Mouse (Mus musculus) urinary bladder, postnatal 10 days (tissue): ENCODE data around the gene Slamf9.

Source experiments
- DNase-seq: peaks from one replicate; pipeline ENCODE4 v3.0.0; 2022; ENCODE audit warnings: low spot score

Slamf9 gene

DNA sequence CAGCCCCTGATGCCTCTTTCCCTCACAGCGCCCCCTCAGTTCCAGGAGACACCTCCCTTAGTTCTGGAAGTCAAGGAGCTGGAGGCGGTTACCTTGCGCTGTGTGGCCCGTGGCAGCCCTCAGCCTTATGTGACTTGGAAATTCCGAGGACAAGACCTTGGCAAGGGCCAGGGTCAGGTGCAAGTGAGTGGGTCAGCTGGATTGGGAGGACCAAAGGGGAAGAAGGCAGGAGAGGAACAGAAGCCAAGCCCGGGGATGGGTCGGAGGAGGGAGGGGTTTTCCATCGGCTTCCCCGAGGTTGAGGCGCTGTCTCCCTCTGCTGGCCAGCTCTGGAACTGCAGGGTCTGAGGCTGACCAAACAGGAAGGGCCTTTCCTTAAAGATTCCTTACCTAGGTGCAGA, 15.1 kb downstream of the Slamf9 start:
- DNase-seq = peak; percentile 88

DNA sequence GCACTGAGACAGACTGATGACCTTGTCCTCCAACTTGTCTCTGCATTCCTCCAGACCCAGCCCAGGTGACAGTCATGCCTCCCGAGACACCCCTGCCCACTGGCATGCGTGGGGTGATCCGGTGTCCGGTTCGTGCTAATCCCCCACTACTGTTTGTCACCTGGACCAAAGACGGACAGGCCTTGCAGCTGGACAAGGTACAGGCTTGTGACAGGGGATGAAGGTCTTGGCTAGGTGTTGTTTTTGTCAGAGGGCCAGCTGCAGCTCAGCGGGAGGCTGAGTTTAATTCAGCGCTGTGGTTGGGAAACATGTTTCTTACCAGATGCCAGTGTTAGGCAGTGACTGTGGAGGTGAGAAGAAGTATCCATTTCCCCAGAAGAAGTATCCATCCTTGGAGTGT, 16.9 kb downstream of the Slamf9 start:
- DNase-seq = no peak

DNA sequence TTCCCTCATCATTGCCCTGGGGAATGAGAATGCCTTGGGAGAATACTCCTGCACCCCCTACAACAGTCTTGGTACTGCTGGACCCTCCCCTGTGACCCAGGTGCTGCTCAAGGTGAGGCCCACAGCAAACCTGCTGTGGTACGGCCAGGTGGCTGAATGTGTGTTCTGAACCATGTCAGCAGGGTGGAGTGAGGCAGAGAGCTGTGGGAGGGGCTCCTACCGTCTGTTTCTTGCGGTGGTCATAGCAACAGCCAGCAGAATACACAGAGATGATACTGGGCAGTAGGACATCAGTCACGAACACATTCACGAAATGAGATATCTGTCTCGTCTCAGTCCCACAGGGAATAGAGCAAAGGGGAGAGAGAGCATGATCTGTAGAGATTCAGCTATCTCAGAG, 18.4 kb downstream of the Slamf9 start:
- DNase-seq = no peak

DNA sequence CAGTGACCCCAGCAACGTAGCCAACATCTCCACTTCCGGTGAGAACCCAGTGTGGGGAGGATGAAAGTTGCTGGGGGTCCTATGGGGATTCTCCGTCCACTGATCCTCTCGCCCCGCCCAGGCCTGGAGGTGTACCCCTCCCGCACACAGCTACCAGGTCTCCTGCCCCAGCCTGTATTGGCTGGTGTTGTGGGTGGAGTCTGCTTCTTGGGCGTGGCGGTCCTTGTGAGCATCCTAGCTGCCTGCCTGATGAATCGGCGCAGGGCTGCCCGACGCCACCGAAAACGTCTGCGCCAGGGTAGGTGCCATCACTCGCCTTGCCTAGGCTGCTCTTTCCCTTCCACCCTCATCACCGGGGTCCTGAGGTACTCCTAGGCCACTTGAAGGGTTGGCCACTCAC, 20.9 kb downstream of the Slamf9 start:
- DNase-seq = no peak

DNA sequence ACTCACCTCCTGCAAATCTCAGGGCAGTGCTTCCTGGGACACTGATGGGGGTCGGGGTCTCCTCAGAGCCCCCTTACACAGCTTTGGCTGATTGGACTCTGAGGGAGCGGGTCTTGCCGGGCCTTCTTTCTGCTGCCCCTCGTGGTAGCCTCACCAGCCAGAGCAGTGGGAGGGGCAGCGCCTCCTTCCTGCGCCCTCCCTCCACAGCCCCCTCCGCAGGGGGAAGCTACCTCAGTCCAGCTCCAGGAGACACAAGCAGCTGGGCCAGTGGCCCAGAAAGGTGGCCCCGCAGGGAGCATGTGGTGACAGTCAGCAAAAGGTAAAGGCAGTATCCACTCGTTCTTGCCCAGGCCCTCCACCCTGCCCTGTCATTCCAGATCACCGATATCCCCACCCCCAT, 22.3 kb downstream of the Slamf9 start:
- no peak for DNase-seq

DNA sequence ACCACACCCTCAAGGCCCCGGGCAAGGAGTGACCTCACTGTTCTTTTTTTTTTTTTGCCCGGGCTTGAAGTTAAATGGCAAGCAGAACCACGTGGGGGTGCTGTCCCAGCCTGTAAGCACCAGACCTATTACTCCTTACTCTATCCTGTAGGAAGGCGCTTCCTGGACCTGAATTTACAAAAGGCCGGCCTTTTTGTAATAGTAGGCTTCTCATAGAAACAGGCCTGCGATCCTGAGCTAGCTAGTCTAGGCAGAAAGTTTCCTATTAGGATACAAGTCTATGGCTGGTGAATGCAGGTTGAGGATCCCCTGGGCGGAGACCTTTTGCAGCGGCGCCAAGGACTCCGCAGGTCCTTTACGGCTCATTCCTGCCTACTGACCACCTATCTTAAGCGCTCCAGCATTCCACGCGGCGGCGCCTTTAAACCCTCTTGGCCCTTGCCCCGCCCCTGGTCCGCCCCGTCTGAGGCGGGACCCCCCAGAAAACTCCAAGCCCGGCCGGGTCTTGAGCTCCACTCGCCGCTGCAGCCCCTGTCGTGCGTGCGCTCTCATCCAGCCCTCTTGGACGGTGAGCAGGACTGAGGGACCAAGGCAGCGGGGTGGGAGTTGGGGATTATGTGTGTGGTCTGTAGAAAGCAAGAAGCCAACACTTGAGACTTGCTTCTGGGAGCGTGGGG, 24.7 kb downstream of the Slamf9 start, which contains the start of gene Tagln2:
TSS of gene Tagln2 (plus strand) at position 283 of the 677 bp plus-strand sequence.
- peak; percentile 51 for DNase-seq

DNA sequence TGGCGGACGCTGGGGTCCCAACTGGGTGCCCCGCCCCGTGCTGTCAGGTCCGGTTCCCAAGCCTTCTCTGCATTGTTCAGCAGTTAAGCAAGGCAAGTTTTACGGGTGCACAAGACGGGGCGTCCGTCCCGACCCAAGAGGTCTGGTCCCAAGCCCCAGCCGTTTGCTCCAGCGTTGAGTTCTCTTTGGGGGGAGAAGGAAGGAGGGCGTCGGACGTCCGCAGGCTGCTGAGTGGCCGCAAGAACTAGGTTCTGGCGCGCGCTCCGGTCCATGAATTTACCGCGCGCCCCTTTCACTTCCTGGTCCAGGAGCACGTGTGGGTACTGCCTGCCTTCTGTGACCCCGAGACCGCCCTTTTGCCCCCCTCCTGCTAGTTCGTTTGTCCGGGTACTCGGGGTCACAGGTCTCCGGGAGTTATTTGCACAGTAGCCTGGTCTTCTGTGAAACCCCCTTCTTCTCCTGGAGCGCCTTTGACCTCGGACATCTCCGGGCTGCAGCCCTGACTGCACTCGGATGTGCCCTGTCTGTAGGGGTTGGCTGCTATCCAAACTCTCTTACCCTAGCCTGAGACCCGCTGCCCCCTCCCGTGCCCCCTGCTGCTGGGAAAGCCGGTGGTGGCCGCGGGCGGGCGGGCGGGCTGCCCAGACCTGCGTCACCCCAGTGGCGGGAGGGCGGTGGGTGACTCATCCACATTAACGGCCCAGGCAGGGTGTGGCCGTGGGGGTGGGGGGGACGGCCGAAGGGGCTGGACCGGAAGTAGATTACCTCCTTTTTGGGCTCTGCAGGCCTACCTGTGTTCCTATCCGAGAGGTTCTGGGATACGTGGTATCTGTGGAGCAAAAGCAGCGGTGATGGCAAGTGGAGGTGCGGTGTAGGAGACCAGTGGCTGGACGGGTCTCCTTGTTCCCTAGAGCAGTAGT, 25.6 kb downstream of the Slamf9 start:
- no peak for DNase-seq

DNA sequence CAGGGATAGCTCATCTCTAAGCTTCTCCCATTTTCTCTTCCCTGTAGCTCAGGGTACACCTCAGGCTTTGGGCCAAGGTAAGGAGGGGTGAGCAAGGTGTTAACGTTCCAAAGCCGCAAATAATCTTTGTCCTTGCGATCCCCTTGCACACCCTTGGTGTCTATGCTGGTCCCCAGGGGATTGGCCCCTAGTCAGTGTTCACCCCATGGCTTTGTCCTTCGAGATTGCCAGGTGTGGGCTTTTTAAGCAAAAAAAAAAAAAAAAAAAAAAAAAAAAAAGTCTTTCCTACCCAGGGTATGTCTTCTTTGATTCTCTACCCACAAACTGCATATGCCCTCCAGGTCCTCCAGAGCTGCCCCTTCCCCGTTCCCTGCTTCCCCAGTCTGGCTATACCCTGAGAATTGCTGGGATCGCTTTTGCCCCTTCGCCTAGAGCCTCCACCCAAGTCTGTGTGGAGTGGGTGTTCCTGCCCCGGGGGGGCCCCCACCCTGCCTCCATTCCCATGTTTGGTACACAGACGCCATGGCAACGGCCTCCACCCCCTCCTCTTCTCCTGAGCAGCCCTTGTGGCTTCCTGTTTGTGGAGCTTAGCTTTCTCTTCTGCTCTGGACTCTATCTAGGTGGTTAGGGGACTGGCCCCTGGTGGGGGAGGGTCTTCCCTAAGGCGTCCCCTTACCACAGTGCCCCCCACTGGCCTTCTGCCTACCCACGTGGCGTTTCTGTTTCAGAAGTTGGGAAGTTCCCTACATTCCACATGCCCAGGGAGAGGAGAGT, 26.4 kb downstream of the Slamf9 start:
- DNase-seq = no peak

DNA sequence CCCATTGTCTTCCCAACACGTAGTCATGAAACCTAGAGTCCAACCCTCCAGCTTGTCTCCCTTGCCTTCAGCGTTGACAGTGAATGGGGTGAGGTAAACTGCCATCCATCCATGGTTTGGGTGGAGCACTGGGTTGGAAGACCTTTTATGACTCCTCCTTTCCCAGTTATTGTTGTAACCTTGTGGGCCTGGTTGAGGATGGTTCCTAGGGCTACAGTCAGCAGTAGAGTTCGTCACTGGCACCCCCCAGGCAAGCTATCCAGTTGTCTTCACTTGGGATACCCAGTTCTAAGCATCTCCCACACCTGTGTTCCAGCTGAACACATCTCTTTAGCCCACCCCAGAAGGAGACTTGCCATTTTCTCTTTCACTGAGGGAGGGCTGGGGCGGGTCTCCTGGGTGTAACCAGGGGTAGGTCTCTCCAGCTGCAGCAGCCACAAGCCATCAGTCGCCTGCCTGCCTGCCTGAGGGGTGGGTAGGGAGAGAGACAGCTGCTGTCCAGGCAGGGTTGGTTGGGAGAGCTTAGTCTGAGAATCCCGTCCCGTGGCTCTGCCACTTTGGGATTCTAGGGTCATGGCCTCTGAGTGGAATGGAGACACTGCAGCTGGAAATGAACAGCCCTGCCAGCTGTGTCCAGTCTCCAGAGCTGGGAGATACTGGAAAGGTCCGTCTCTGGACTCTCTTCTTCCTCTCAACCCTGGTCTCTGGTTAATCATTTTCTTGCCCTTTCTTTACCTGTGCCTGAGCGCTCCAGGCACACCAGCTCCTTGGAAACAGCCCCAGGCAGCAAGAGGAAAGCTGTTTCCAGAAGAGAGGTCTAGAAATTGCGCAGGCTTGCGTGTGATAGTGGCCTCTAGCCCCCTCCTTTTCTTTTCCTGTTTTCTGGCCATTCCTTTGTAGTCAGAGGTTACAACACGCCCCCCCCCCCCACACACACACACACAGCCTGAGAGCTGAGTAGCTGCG, 27.3 kb downstream of the Slamf9 start:
- no peak for DNase-seq

DNA sequence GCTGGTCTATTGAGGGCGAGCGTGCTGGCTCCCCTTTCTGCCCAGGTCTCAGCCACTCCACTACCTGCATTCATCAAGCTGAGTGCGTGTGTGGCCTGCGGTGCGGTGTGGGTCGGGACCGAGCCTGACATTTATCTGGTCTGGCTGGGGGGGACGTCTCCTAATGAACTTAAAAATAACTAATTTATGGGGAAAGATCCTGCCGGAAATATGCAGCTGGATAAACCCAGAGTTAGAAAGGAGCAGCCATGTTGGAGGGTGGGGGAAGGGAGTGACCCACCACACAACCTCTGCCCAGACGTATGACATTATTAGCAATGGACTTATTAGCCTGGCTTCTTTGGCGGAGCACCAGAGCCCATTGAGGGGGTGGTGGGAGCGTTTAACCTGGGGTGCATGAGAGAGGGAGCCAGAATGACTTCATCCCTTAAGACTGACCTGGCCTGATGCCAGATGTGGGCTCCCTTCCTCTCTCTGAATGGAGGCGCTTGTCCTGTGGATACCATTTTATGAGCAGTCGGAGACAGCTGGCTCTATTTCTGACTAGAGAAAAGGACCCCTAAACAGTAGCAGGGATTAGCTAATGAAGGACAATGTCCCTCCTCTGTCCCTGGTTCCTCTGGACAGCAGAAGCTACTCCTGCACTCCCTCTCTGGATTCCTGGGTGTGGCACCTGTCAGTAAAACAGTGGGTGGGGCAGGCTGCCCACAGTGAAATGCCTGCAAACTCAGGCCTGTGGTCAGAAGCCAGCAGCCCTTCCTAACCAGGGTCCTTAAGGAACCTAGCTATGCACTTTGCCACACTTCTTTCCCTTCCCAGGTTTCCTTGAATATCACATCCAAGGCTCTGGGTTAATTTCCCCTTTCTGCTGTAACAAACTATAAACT, 28.2 kb downstream of the Slamf9 start:
- DNase-seq = no peak

DNA sequence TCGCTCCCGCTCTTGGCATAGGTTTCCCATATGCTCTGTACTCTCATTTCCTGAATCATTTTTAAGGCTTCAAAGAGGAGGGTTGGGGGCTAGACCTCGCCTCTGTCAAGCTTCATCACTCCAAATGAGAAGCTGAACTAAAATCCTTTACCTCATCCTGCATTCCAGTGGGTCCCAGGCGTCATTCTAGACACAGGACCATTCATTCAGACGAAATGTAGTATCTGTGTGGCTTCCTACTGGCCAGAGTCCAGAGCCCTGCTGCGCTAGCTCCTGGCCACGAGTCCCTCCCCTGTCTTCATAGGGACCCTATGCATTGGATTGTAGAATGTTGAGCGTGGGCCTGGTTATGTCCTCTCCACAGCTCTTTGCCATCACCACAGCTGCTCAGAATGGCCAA, 29.6 kb downstream of the Slamf9 start:
- no peak for DNase-seq

DNA sequence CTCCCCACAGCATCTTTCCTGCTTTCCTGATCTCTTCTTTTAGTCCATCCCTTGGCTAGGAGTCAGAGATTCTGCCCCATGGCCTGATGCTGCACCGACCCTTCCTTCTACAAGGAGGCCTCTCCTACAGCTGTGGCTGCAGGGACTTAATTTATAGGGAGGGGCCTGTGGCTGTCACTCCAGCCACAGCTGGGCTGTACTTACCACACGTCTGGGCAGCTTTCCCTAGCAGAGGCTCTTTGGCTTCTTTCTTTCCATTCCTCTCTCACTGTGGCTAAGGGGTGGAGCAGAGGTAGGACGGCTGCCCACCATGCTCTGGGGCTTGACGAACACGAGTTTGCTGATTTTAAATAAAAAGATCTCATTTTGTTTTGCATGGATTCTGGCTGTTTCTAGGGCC, 31.8 kb downstream of the Slamf9 start:
- no peak for DNase-seq

DNA sequence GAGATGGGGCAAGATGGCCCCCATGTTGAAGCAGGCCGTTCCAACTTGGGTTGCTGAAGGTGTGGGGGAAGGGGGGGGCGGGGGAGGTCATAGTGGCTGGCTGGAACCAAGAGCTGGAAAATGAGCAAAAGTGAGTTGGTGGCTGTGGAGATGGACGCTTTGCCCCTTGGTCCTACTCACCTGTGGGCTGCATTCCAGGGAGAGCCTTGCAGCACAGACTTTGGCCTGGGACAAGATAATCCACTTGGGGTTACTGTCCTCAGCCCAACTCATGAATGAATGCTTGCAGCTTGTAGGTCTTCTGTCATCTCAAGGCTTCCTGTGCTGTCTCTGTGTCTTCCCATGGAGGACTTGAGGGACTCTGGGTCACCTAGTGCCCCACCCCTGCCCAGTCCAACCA, 32.5 kb downstream of the Slamf9 start:
- no peak for DNase-seq

DNA sequence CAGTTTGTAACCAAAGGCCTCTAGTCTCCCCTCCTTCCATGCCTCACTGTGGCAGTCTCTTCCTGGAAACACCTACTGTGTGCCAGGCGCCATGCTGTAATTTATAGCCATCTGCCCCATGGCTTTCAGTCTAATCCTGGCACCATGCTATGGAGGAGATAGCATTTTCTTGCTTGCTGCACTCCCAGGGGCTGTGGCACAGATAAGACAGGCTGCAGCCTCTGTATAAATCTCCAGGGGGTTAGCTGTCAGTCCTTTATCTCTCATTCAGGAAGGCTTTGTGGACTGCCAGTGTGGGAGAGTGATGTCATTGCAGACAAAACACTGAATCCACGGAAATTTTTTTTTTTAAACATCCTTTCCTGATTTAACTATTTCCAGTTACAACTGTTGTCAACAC, 33.0 kb downstream of the Slamf9 start:
- no peak for DNase-seq

DNA sequence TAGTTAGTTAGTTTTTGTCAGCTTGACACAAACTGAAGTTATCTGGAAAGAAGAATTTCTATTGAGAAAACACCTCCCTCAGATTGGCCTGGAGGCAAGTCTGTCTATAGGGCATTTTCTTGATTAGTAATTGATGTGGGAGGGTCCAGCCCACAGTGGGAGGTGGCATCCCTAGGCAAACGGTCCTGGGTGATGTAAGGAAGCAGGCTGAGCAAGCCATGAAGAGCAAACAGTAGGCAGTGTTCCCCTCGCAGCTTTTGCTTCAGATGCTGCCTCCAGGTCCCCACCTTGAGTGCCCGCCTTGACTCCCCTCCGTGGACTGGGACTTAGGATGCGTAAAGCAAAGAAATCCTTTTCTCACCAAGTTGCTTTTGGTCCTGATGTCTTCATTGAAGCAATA, 34.1 kb downstream of the Slamf9 start:
- DNase-seq = no peak

DNA sequence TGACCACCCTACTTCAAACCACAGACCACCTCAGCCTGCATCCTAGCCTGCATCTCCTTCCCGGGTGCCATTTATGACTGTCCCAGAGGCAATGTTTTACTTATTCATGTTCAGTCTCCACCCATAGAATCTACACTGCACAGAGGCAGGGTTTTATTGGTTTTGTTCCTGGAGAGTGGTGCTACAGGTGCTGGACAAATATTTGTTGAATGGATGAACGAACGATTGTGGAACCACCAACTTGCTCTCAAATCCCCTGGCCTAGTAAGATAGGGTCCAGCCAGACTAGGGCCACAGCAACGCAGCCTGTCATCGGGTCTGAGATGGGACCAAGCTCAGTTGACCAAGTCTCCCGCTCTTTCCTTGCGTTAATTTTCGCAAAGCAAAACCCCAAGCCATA, 34.8 kb downstream of the Slamf9 start:
- DNase-seq = no peak

DNA sequence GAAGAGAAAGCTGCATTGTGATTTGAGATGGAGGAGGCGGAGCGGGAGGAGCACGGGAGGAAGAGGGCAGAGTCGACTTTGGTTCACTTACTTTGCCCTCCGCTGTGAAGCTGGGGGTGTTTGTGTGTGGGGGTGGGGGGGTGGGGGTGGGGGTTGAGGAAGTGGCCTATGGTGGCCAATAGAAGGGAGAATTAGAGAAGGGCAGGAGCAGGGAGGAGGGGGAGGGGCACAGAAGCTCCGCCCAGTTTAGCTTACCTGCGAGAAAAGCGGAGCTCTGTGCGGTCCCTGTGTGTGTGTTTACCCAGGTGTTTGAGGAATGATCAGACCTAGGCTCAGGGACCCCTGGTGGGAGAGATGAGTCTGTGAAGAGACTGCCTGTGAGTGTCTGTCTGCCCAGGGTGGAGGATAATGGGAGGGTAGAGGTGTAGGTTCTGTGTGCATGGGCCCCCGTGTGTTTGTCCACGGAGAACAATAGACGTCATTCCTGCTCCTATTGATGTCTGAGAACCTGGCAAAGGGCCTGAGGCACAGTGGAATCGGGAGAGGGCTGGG, 35.3 kb downstream of the Slamf9 start:
- no peak for DNase-seq

DNA sequence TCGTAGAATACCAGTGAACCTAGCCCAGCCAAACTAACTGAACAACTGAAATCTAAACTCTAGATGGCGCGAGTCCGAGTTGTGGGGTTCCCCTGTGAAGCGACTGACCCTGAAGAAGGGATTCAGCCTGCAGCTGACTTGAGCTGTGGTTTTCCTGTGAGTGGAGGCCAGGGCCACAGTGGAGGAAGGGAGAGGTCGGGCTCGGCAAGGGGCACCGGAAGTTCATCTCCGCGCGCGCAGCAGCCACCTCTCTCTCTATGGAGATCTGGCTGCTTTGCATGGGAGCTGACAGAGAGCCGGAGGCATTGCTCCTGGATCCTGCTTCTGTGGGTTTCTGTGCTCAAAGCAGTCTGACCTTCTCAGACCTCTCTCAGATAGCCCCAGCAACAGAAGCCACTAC, 37.8 kb downstream of the Slamf9 start:
- DNase-seq = no peak

DNA sequence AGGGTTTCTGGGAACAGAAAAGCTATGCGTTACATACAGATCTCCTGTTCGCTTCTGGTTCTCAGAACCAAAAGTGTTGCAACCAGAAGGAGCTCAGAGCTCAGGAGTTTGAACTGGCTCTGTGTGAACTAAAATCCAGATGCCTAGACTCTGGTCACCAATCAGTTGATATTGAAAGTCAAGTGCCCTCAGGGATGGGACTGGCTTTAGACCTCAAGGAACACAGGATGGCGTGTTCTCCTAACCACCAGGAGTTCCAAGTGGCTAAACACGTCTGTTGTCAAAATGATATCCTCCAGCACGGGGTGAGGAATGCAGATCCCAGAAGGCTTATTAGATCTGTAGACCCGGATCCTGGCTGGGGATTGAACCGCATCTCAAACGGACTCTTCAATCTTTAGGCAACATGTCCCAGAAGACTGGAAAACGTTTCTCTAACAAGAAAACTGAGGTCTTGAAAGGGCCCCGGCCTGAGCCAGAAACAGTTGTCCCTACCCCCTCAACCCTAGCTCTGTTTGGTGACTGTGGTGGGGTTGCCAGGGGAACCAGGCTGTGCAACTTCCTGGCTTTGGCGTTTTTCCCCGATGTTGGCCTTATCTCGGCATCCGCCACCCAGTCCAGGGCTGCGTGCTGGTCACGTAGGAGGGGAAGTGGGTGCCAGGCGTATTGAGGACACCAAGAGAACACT, 38.5 kb downstream of the Slamf9 start:
- no peak for DNase-seq

DNA sequence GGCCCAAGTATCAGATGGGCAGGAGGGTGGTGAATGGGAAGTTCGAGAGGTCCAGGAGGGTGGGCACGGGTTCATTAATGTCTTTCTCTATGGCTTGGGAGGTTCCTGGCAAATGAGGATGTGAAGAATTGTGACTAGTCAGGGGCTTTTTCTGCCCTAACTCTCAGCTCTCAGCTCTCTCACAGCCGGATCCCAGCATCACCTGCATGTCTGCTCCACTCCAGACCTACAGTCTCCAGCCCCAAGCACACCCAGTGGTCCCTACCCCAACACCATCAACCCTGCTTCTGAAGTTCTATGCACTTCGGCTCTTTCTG, 39.0 kb downstream of the Slamf9 start:
- no peak for DNase-seq
